9 mouse cellular contexts compared by ENCODE assay signal in genomic region chr4:134764333-134764732, GRCm38 (mm10). TPM values are rescaled to one million over a fixed set of nuclear protein-coding genes. Genes with fewer than 3 reads are reported as not detected.
DNase-seq lines count a peak whose midpoint lies in the region; ATAC-seq and TF ChIP-seq lines count a peak whose summit lies in the region.
"Had no signal": no experiment of that assay in that cellular context is flagged by ENCODE, and none has a peak within 500 bp of the region (broad histone marks: within the 10 kb centered on the region; RNA-seq: fewer than 3 reads in every experiment).

No protein-coding gene starts in this region.

- ATAC-seq in heart, embryonic 11.5 days (replicated peaks; ENCODE audit: insufficient number of reproducible peaks, low FRiP score, low TSS enrichment), result no peak
- peak; percentile 18 for ATAC-seq in erythroblast, adult 5-6 weeks (replicated peaks; ENCODE audit: low FRiP score, poor library complexity, severe bottlenecking)
- peak; percentile 9 for ATAC-seq in liver, embryonic 16.5 days (ENCODE audit: low read depth)
- ATAC-seq in cerebellum, adult (ENCODE audit: insufficient number of reproducible peaks, low FRiP score, low TSS enrichment), result no peak

- TF ChIP-seq POLR2A in heart, adult 2 months (IDR thresholded peaks at IDR 0.05; ENCODE audit: insufficient read depth, low read depth, low read length), result no peak

- H3K4me3 ChIP-seq in heart, embryonic 11.5 days (ENCODE audit: low read depth, low read length), result no peak overlapping the region
- H3K4me3 ChIP-seq in heart, adult 2 months, result no peak overlapping the region
- peak overlapping the region; percentile 11; the same call in 1 of the 2 replicates for H3K4me3 ChIP-seq in liver, embryonic 16.5 days (ENCODE audit: low read depth, low read length)
- no peak overlapping the region for H3K4me3 ChIP-seq in layer of hippocampus, adult 2 months

- H3K4me1 ChIP-seq in heart, embryonic 11.5 days (ENCODE audit: control insufficient read depth, insufficient read depth, low read length), result peaks cover 67% of the 10 kb centered on the region
- H3K4me1 ChIP-seq in heart, adult 2 months (ENCODE audit: control insufficient read depth, insufficient read depth, low read length), result peaks cover 41% of the 10 kb centered on the region
- H3K4me1 ChIP-seq in liver, embryonic 16.5 days (ENCODE audit: control insufficient read depth, low read depth, low read length), result peaks cover 85% of the 10 kb centered on the region

- H3K4me2 ChIP-seq in heart, embryonic 11.5 days, result peak overlapping the region; percentile 20; the same call in 1 of the 2 replicates
- peak overlapping the region; percentile 94 for H3K4me2 ChIP-seq in liver, embryonic 16.5 days (ENCODE audit: low read depth, low read length)

- no peaks in the 10 kb centered on the region for H3K27me3 ChIP-seq in heart, embryonic 11.5 days (ENCODE audit: control insufficient read depth, insufficient read depth, low read length)
- H3K27me3 ChIP-seq in heart, adult 2 months (ENCODE audit: control insufficient read depth, insufficient read depth, low read length), result no peaks in the 10 kb centered on the region
- H3K27me3 ChIP-seq in liver, embryonic 16.5 days (ENCODE audit: control insufficient read depth, insufficient read depth, low read depth, low read length), result no peaks in the 10 kb centered on the region

- H3K79me2 ChIP-seq in heart, adult 2 months (replicated peaks; ENCODE audit: control insufficient read depth, insufficient read depth, low read length), result peaks cover 1% of the 10 kb centered on the region; the same call in 1 of the 2 replicates

- DNase-seq in heart, adult 2 months, result no peak
- peak; percentile 59 for DNase-seq in 416B (ENCODE audit: low read depth)
- DNase-seq in left cerebral cortex, adult 18-20 months (ENCODE audit: low spot score in 2 of 2), result no peak
- DNase-seq in layer of hippocampus, adult 2 months (ENCODE audit: low spot score in 2 of 2), result no peak
- DNase-seq: lung, adult 2 months had no signal

- TF ChIP-seq EP300 in heart, adult 2 months (IDR thresholded peaks at IDR 0.05; ENCODE audit: insufficient read depth, low read depth, low read length), result no peak

- no peaks in the 10 kb centered on the region for H3K36me3 ChIP-seq in heart, embryonic 11.5 days (ENCODE audit: control insufficient read depth, insufficient read depth, low read length)
- no peaks in the 10 kb centered on the region for H3K36me3 ChIP-seq in heart, adult 2 months (ENCODE audit: control insufficient read depth, insufficient read depth, low read length)
- no peaks in the 10 kb centered on the region for H3K36me3 ChIP-seq in liver, embryonic 16.5 days (ENCODE audit: control insufficient read depth, insufficient read depth)

- peak overlapping the region; percentile 39; the same call in 1 of the 2 replicates for H3K9ac ChIP-seq in heart, embryonic 11.5 days (ENCODE audit: low read depth, low read length)
- no peak overlapping the region for H3K9ac ChIP-seq in heart, adult 2 months (ENCODE audit: low read depth, low read length)
- peak overlapping the region; percentile 41 for H3K9ac ChIP-seq in liver, embryonic 16.5 days (ENCODE audit: low read depth, low read length)

- intact Hi-C loops in heart, adult 2 months (cut with DNase I), result no loop called here

- H3K9me3 ChIP-seq in heart, embryonic 11.5 days (replicated peaks; ENCODE audit: control insufficient read depth, low read length), result no peaks in the 10 kb centered on the region
- H3K9me3 ChIP-seq in liver, embryonic 16.5 days (replicated peaks; ENCODE audit: control insufficient read depth, low read length), result no peaks in the 10 kb centered on the region

- H3K27ac ChIP-seq in heart, embryonic 11.5 days (ENCODE audit: low read depth, low read length), result 0 out of 2 replicates have a peak overlapping the region, but pooled peaks have one; percentile 0
- H3K27ac ChIP-seq in heart, adult 2 months, result no peak overlapping the region
- H3K27ac ChIP-seq in liver, embryonic 16.5 days (ENCODE audit: low read length), result peak overlapping the region; percentile 78
- H3K27ac ChIP-seq in layer of hippocampus, adult 2 months, result no peak overlapping the region

- 34% methylated on average over 3 of the region's 3 CpGs for WGBS in heart, embryonic 11.5 days (ENCODE audit: insufficient replicate concordance)
- WGBS in heart, adult 2 months, result 19% methylated on average over 3 of the region's 3 CpGs
- WGBS in liver, embryonic 16.5 days (ENCODE audit: insufficient replicate concordance), result 3% methylated on average over 3 of the region's 3 CpGs

- no peak for TF ChIP-seq CTCF in heart, adult 2 months (IDR thresholded peaks at IDR 0.05)
- no peak for TF ChIP-seq CTCF in layer of hippocampus, adult 2 months (conservative IDR thresholded peaks at IDR 0.05)

RNA-seq across cellular contexts. Expression of gene Ldlrap1, which starts 3.5 kb away (rescaled TPM):
- 11.4 and 13.5 TPM in 2 replicates for polyA plus RNA-seq in heart, embryonic 11.5 days (2014; fragmentation: Nextera tagmentation; extraction: Ambion mirVana)
- total RNA-seq in heart, adult 2 months (2021), result 10 to 100 TPM; 11.5 to 12.6 TPM
- 12.4 and 14.1 TPM in 2 replicates for polyA plus RNA-seq in heart, adult 2 months (2012; rRNA removed)
- total RNA-seq in erythroblast, adult 5-6 weeks (2015; ENCODE audit: low replicate concordance), result 5.6 and 10.9 TPM in 2 replicates
- total RNA-seq in erythroblast, adult 5-6 weeks (2017; ENCODE audit: low replicate concordance), result 4.7 and 6.6 TPM in 2 replicates
- polyA plus RNA-seq in liver, embryonic 16.5 days (2015; fragmentation: Nextera tagmentation; extraction: Ambion mirVana), result 20.1 and 20.7 TPM in 2 replicates
- total RNA-seq in left cerebral cortex, adult 18-20 months (2021), result 1 to 10 TPM; 1.8 to 3.1 TPM
- 1 to 10 TPM; 2.0 to 3.0 TPM for total RNA-seq in layer of hippocampus, adult 2 months (2021)

Comparison
In these comparisons a context has a peak if more than half of its experiments do, and no peak if none do; other contexts are left out.
1. H3K27ac ChIP-seq: peak in heart, embryonic 11.5 days (single experiment) and liver, embryonic 16.5 days (single experiment); none in heart, adult 2 months (single experiment) and layer of hippocampus, adult 2 months (single experiment).
2. ATAC-seq: peak in erythroblast, adult 5-6 weeks (single experiment) and liver, embryonic 16.5 days (single experiment); none in heart, embryonic 11.5 days (single experiment) and cerebellum, adult (single experiment).